Mouse (Mus musculus): ENCODE measurements at regions not wholly inside any gene's neighbourhood (a gene's known extent, or its start where the extent isn't known, plus 50 kb on each side); places are given as distances from the start of the nearest gene placed in this dataset.

DNA sequence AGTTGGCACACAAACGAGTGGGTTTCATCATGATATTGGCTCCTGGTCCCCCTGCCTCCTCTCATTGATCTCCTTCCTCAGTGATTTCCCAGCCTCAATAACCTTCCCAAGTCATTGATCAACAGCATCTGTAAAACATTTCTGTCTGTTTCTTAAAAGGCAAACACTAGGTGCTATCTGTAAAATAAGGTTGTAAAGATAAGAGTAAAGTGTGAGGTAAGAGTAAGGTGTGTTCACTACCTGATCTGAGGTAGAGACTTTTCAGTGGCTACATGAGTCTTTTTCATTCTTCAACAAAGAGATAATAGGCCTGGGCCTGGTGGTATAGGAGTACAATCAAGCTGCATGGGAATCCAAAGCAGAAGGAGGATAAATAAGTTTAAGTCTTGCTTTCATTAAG, 55.7 kb downstream of the Plk2 start:
- Histone ChIP-seq H3K27me3 (replicated peaks) (no peaks in the 10 kb centered on the region), H3K4me2 (no peak overlapping the region), H3K4me3 (no peak overlapping the region), H3K9me3 (no peaks in the 10 kb centered on the region), H3K36me3 (no peaks in the 10 kb centered on the region), H3K4me1 (peaks cover 19% of the 10 kb centered on the region), H3K27ac (replicated peaks) (no peak overlapping the region), H3K9ac (no peak overlapping the region)
- ATAC-seq (ENCODE audit: extremely low read depth, insufficient number of reproducible peaks, low FRiP score, low TSS enrichment), result no peak
- 43% methylated on average over 1 of the region's 1 CpGs for WGBS

DNA sequence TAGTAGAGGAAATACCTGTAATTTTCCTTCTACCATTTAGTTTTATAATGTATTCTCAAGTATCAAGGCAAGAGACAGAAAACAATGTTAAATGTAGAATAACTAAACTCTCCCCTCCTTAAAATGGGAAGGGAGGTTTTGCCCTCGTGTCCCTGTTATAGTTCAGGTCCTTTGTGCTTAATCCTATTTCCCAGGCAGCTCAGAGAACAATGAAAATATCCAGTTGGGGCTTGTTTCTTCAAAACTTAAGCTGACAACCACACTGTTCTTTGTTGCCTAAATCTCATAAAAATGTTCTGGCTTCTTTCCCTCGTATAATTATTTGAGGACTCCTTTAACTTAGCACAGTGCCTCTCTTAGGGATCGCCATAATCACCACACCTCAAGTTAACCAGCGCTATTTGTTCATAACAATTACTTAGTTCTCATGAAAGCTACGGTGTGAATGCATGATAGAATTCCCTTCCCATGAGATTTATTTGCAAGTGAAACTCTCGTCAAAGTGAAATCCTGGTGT, 57.2 kb downstream of the Plk2 start:
- no peaks in the 10 kb centered on the region for H3K27me3 ChIP-seq (replicated peaks)
- H3K9ac ChIP-seq, result no peak overlapping the region
- H3K9me3 ChIP-seq, result no peaks in the 10 kb centered on the region
- no peak overlapping the region for H3K4me3 ChIP-seq
- no peak overlapping the region for H3K4me2 ChIP-seq
- 70% methylated on average over 6 of the region's 6 CpGs for WGBS
- ATAC-seq (ENCODE audit: extremely low read depth, insufficient number of reproducible peaks, low FRiP score, low TSS enrichment), result no peak
- H3K27ac ChIP-seq (replicated peaks), result no peak overlapping the region
- H3K4me1 ChIP-seq, result peaks cover 5% of the 10 kb centered on the region; the same call in 1 of the 2 replicates
- H3K36me3 ChIP-seq, result no peaks in the 10 kb centered on the region

GRCm38 (mm10) chr13:110455085-110455484, 60.2 kb downstream of the Plk2 start:
- H3K4me3 ChIP-seq, result no peak overlapping the region
- 68% methylated on average over 4 of the region's 4 CpGs for WGBS
- ATAC-seq (ENCODE audit: extremely low read depth, insufficient number of reproducible peaks, low FRiP score, low TSS enrichment), result no peak
- no peaks in the 10 kb centered on the region for H3K27me3 ChIP-seq (replicated peaks)
- no peak overlapping the region for H3K27ac ChIP-seq (replicated peaks)
- no peaks in the 10 kb centered on the region for H3K9me3 ChIP-seq
- H3K4me2 ChIP-seq, result no peak overlapping the region
- H3K4me1 ChIP-seq, result peaks cover 17% of the 10 kb centered on the region
- no peak overlapping the region for H3K9ac ChIP-seq
- no peaks in the 10 kb centered on the region for H3K36me3 ChIP-seq

- no peak overlapping the region for H3K4me3 ChIP-seq
- no peaks in the 10 kb centered on the region for H3K36me3 ChIP-seq
- ATAC-seq (ENCODE audit: extremely low read depth, insufficient number of reproducible peaks, low FRiP score, low TSS enrichment), result no peak
- no peaks in the 10 kb centered on the region for H3K9me3 ChIP-seq
- peaks cover 20% of the 10 kb centered on the region for H3K4me1 ChIP-seq
- no peak overlapping the region for H3K4me2 ChIP-seq
- no peaks in the 10 kb centered on the region for H3K27me3 ChIP-seq (replicated peaks)
- no peak overlapping the region for H3K27ac ChIP-seq (replicated peaks)
- H3K9ac ChIP-seq, result no peak overlapping the region
- 71% methylated on average over 5 of the region's 5 CpGs for WGBS
Observed at GRCm38 (mm10) chr13:110455569-110456196, 60.8 kb downstream of the Plk2 start.

DNA sequence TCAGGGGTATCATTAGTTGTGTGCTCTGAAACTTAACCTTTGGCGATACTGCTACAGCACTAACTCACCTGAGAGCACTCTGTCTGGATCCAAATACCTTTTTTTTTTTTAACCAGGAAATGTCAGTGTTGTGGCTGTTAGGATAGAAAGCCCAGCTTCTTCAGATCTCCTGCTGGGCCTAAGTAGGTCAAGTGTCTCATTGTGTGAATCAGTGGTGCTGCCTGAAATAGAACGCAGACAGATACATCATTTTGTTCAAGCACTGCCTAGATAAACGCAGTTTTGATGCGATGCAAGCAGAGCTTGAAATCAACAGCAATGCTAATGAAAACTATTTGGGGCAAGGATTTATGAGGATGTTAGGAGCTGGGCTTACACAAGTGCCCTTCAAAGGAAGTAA, 63.9 kb downstream of the Plk2 start:
- Histone ChIP-seq H3K36me3 (no peaks in the 10 kb centered on the region), H3K27ac (replicated peaks) (no peak overlapping the region), H3K4me3 (no peak overlapping the region), H3K9ac (no peak overlapping the region), H3K27me3 (replicated peaks) (no peaks in the 10 kb centered on the region), H3K4me1 (peaks cover 40% of the 10 kb centered on the region), H3K9me3 (no peaks in the 10 kb centered on the region), H3K4me2 (no peak overlapping the region)
- WGBS, result 30% methylated on average over 4 of the region's 4 CpGs
- ATAC-seq (ENCODE audit: extremely low read depth, insufficient number of reproducible peaks, low FRiP score, low TSS enrichment), result no peak

GRCm38 (mm10) chr13:110461581-110461980, 66.7 kb downstream of the Plk2 start:
- Histone ChIP-seq H3K27me3 (replicated peaks) (no peaks in the 10 kb centered on the region), H3K9me3 (no peaks in the 10 kb centered on the region), H3K9ac (no peak overlapping the region), H3K4me2 (no peak overlapping the region), H3K4me3 (no peak overlapping the region), H3K27ac (replicated peaks) (no peak overlapping the region), H3K36me3 (no peaks in the 10 kb centered on the region), H3K4me1 (peaks cover 45% of the 10 kb centered on the region)
- 48% methylated on average over 13 of the region's 13 CpGs for whole genome bisulfite sequencing
- ATAC-seq (ENCODE audit: extremely low read depth, insufficient number of reproducible peaks, low FRiP score, low TSS enrichment), result no peak

GRCm38 (mm10) chr13:110471526-110471925, 76.7 kb downstream of the Plk2 start:
- peaks cover 7% of the 10 kb centered on the region; the same call in 1 of the 2 replicates for H3K9me3 ChIP-seq
- H3K27ac ChIP-seq (replicated peaks), result no peak overlapping the region
- no peaks in the 10 kb centered on the region for H3K27me3 ChIP-seq (replicated peaks)
- H3K4me2 ChIP-seq, result no peak overlapping the region
- H3K4me1 ChIP-seq, result peaks cover 10% of the 10 kb centered on the region
- H3K36me3 ChIP-seq, result no peaks in the 10 kb centered on the region
- no peak overlapping the region for H3K4me3 ChIP-seq
- no peak for ATAC-seq (ENCODE audit: extremely low read depth, insufficient number of reproducible peaks, low FRiP score, low TSS enrichment)
- no peak overlapping the region for H3K9ac ChIP-seq
- WGBS, result 41% methylated on average over 4 of the region's 4 CpGs

GRCm38 (mm10) chr13:110477709-110478108, 82.9 kb downstream of the Plk2 start:
- Histone ChIP-seq H3K27me3 (replicated peaks) (no peaks in the 10 kb centered on the region), H3K4me3 (no peak overlapping the region), H3K36me3 (no peaks in the 10 kb centered on the region), H3K9ac (no peak overlapping the region), H3K4me2 (no peak overlapping the region), H3K27ac (replicated peaks) (no peak overlapping the region), H3K4me1 (peaks cover 3% of the 10 kb centered on the region), H3K9me3 (peaks cover 7% of the 10 kb centered on the region; the same call in 1 of the 2 replicates)
- no peak for ATAC-seq (ENCODE audit: extremely low read depth, insufficient number of reproducible peaks, low FRiP score, low TSS enrichment)
- WGBS, result 81% methylated on average over 5 of the region's 5 CpGs

DNA sequence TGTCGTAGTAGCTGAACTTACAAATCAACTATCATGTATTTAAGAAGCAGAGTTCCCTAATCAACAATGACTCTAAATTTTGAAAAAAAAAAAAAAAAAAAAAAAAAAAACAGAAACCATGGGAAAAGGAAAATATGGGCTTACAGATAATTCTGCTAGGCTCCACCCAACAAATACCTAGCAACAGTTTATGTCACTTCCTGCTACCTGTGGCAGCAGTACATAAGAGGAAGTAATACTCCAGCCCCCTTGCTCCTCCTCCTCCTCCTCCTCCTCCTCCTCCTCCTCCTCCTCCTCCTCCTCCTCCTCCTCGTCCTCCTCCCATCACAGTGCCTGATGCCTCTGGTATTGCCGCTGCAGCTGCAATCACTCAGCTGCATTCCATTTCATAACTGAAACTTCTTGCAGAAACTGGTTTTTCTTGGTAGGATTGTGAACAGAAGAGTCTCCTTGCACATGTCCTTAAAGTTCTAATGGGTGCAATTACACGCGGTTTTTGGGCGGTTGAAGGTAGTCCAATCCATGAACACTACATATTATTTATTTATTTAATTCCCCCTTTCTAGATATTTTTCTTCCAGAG, 89.6 kb downstream of the Plk2 start:
- Histone ChIP-seq H3K27me3 (replicated peaks) (no peaks in the 10 kb centered on the region), H3K9me3 (no peaks in the 10 kb centered on the region), H3K36me3 (no peaks in the 10 kb centered on the region), H3K4me3 (no peak overlapping the region), H3K4me1 (no peaks in the 10 kb centered on the region), H3K27ac (replicated peaks) (no peak overlapping the region), H3K4me2 (no peak overlapping the region), H3K9ac (no peak overlapping the region)
- 87% methylated on average over 4 of the region's 6 CpGs for WGBS
- ATAC-seq (ENCODE audit: extremely low read depth, insufficient number of reproducible peaks, low FRiP score, low TSS enrichment), result no peak

DNA sequence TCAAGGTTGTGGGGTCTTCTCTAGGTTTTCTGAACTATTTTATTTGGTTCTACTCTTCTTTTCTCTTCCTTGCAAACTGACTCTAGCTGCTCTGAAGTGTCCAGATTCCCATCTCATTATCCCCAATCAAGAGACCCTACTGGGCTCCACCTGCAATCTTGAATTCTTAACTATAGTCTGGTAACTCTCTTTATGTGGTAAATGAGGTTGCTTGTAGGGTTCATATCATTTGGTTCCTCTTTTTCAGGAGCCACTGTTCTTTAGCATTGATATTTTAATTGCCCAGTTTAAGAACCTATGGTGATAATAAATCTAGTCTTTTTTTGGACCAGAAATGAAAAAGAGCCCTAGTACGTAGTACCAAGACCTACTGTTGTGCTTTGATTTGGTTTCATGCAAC, 90.7 kb downstream of the Plk2 start:
- WGBS, result 95% methylated on average over 1 of the region's 1 CpGs
- no peak overlapping the region for H3K4me2 ChIP-seq
- H3K9me3 ChIP-seq, result no peaks in the 10 kb centered on the region
- no peaks in the 10 kb centered on the region for H3K27me3 ChIP-seq (replicated peaks)
- no peaks in the 10 kb centered on the region for H3K36me3 ChIP-seq
- H3K4me1 ChIP-seq, result no peaks in the 10 kb centered on the region
- H3K27ac ChIP-seq (replicated peaks), result no peak overlapping the region
- H3K9ac ChIP-seq, result no peak overlapping the region
- no peak for ATAC-seq (ENCODE audit: extremely low read depth, insufficient number of reproducible peaks, low FRiP score, low TSS enrichment)
- no peak overlapping the region for H3K4me3 ChIP-seq

DNA sequence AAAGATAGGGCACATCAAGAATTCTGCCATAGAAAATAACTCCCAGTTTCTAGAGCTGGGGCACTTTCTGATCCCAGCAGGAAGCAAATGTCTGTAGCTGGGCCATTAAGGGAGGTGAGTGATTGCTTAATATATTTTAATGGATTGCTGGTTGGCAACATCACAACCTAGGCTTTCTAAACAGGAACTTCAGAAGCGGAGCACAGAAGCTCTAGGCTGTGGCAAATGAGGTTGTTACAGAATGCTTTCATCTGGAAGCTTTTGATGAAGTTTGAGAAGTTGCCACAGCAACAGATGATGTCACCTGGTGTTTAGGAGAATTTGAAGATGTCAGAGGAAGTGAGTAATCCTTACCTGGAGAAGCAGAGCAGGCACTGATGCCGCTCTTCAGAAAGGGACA, 95.3 kb downstream of the Plk2 start:
- Histone ChIP-seq H3K4me3 (no peak overlapping the region), H3K9me3 (no peaks in the 10 kb centered on the region), H3K4me2 (no peak overlapping the region), H3K27ac (replicated peaks) (no peak overlapping the region), H3K27me3 (replicated peaks) (no peaks in the 10 kb centered on the region), H3K36me3 (no peaks in the 10 kb centered on the region), H3K9ac (no peak overlapping the region), H3K4me1 (peaks cover 9% of the 10 kb centered on the region)
- 62% methylated on average over 2 of the region's 2 CpGs for WGBS
- no peak for ATAC-seq (ENCODE audit: extremely low read depth, insufficient number of reproducible peaks, low FRiP score, low TSS enrichment)

All from heart, embryonic 13.5 days (tissue).